Mouse (Mus musculus): ENCODE data around the gene Plekhh2. TPM values are rescaled to one million over a fixed set of nuclear protein-coding genes. Genes with fewer than 3 reads are reported as not detected.

Plekhh2 gene
- polyA plus RNA-seq, 1 experiment from 2014 or later: 1.7 TPM

DNA sequence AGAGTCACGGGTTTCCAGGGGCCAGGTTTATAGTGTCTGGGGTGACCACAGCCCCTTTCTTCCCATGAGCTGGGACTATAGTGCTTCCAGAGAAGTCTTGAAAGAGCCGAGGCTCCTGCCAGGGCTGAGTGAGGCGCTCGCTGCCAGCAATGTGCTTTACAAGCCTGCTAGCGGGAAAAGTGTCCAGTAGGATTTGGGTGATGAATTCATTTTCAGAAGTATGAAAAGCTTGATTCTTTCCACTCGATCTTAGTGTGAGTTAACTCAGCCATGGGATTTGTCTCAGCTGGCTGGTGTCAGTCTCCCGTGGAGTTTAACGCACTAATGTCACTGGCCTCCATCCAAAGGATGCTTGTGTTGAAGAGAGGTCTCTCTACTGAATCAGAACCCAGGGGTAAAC, 124.6 kb downstream of the Plekhh2 start:
- Histone ChIP-seq H3K4me3 (replicated peaks; ENCODE audit: low read length) (no peak overlapping the region), H3K27me3 (replicated peaks; ENCODE audit: control insufficient read depth, insufficient read depth, low read length) (no peaks in the 10 kb centered on the region), H3K4me1 (replicated peaks; ENCODE audit: control insufficient read depth, insufficient read depth, low read length) (no peaks in the 10 kb centered on the region), H3K27ac (ENCODE audit: low read length) (no peak overlapping the region), H3K9ac (replicated peaks; ENCODE audit: low read depth, low read length) (no peak overlapping the region), H3K36me3 (ENCODE audit: control insufficient read depth, insufficient read depth) (no peaks in the 10 kb centered on the region), H3K9me3 (ENCODE audit: control insufficient read depth, low read length) (no peaks in the 10 kb centered on the region), H3K4me2 (ENCODE audit: low read length) (no peak overlapping the region)
- no peak for ATAC-seq
- 48% methylated on average over 8 of the region's 8 CpGs for WGBS

- no peak overlapping the region for H3K4me3 ChIP-seq (replicated peaks; ENCODE audit: low read length)
- no peaks in the 10 kb centered on the region for H3K4me1 ChIP-seq (replicated peaks; ENCODE audit: control insufficient read depth, insufficient read depth, low read length)
- 93% methylated on average over 6 of the region's 6 CpGs for WGBS
- no peak for ATAC-seq
- H3K9ac ChIP-seq (replicated peaks; ENCODE audit: low read depth, low read length): no peak overlapping the region
- no peak overlapping the region for H3K4me2 ChIP-seq (ENCODE audit: low read length)
- no peaks in the 10 kb centered on the region for H3K36me3 ChIP-seq (ENCODE audit: control insufficient read depth, insufficient read depth)
- H3K9me3 ChIP-seq (ENCODE audit: control insufficient read depth, low read length): no peaks in the 10 kb centered on the region
- H3K27me3 ChIP-seq (replicated peaks; ENCODE audit: control insufficient read depth, insufficient read depth, low read length): no peaks in the 10 kb centered on the region
- H3K27ac ChIP-seq (ENCODE audit: low read length): no peak overlapping the region
Observed at GRCm38 (mm10) chr17:84637971-84638370, 126.3 kb downstream of the Plekhh2 start.

- Histone ChIP-seq H3K4me1 (replicated peaks; ENCODE audit: control insufficient read depth, insufficient read depth, low read length) (no peaks in the 10 kb centered on the region), H3K9me3 (ENCODE audit: control insufficient read depth, low read length) (no peaks in the 10 kb centered on the region), H3K9ac (replicated peaks; ENCODE audit: low read depth, low read length) (no peak overlapping the region), H3K4me2 (ENCODE audit: low read length) (no peak overlapping the region), H3K4me3 (replicated peaks; ENCODE audit: low read length) (no peak overlapping the region), H3K36me3 (ENCODE audit: control insufficient read depth, insufficient read depth) (no peaks in the 10 kb centered on the region), H3K27me3 (replicated peaks; ENCODE audit: control insufficient read depth, insufficient read depth, low read length) (no peaks in the 10 kb centered on the region), H3K27ac (ENCODE audit: low read length) (no peak overlapping the region)
- WGBS: 44% methylated on average over 10 of the region's 10 CpGs
- no peak for ATAC-seq
Observed at GRCm38 (mm10) chr17:84639796-84640378, 128.2 kb downstream of the Plekhh2 start.

- 0 out of 2 replicates have a peak, but pooled peaks cover 2% of the 10 kb centered on the region for H3K4me1 ChIP-seq (replicated peaks; ENCODE audit: control insufficient read depth, insufficient read depth, low read length)
- H3K27me3 ChIP-seq (replicated peaks; ENCODE audit: control insufficient read depth, insufficient read depth, low read length): no peaks in the 10 kb centered on the region
- no peaks in the 10 kb centered on the region for H3K9me3 ChIP-seq (ENCODE audit: control insufficient read depth, low read length)
- no peaks in the 10 kb centered on the region for H3K36me3 ChIP-seq (ENCODE audit: control insufficient read depth, insufficient read depth)
- no peak overlapping the region for H3K27ac ChIP-seq (ENCODE audit: low read length)
- H3K4me3 ChIP-seq (replicated peaks; ENCODE audit: low read length): no peak overlapping the region
- H3K9ac ChIP-seq (replicated peaks; ENCODE audit: low read depth, low read length): no peak overlapping the region
- no peak for ATAC-seq
- H3K4me2 ChIP-seq (ENCODE audit: low read length): no peak overlapping the region
- WGBS: 28% methylated on average over 3 of the region's 3 CpGs
Observed at GRCm38 (mm10) chr17:84641893-84642292, 130.2 kb downstream of the Plekhh2 start.

DNA sequence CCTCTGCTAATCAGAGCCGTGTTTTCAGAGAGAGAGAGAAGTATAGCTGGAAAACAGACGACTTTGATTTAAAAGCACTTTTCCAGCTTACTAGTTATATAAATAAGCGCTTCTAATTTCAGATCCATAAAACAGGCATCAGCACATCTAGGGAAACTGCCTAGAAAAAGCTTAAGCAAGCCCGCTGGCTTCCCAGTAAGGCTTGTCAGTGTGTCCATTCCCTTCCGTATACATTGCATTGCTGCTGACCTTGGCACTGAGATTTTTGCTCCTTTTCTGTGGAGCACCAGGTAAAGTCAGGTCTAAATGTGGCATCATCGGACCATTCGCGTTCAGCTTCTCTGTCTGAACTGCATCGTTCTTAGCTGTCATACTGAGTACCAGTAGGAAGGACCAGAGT, 130.6 kb downstream of the Plekhh2 start:
- Histone ChIP-seq H3K4me2 (ENCODE audit: low read length) (no peak overlapping the region), H3K27ac (ENCODE audit: low read length) (no peak overlapping the region), H3K4me1 (replicated peaks; ENCODE audit: control insufficient read depth, insufficient read depth, low read length) (0 out of 2 replicates have a peak, but pooled peaks cover 2% of the 10 kb centered on the region), H3K9me3 (ENCODE audit: control insufficient read depth, low read length) (no peaks in the 10 kb centered on the region), H3K36me3 (ENCODE audit: control insufficient read depth, insufficient read depth) (no peaks in the 10 kb centered on the region), H3K4me3 (replicated peaks; ENCODE audit: low read length) (no peak overlapping the region), H3K9ac (replicated peaks; ENCODE audit: low read depth, low read length) (no peak overlapping the region), H3K27me3 (replicated peaks; ENCODE audit: control insufficient read depth, insufficient read depth, low read length) (no peaks in the 10 kb centered on the region)
- 90% methylated on average over 9 of the region's 9 CpGs for whole genome bisulfite sequencing
- no peak for ATAC-seq

DNA sequence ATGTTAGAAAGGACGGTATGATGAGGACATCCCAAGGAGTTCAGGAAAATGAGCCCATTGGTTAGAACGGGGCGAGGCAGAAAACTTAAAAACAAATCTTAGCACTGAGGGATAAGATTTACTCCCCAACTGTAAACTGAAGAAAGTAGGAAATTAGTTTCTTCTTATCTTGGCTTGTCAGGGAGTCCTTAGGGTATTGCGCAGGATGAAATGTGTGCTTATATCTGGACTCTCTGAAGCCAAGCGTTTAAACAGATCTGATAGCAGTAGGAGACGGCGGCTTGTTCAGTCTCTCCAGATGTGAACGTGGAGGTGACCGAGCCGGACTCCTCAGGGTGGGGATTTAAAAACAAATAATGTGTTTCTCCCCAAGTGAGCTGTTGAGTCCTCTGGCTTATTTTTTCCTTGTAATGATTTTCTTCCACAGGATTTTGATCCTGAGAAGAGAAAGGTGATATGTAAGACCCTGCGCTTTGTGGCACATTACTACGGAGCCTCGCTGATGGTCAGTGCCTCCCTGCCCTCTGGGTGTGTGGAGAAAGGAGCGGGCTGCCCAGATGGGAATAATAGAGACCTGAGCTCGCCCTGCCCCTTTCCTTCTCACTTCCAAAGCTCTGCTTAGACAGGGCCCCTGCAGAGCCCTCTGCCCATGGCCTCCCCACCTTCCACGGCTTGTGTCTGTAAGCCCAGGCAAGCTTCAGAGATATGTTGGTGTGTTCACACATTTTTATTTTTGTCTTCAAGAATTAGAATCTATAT, 132.8 kb downstream of the Plekhh2 start:
- no peak for ATAC-seq
- no peak overlapping the region for H3K4me3 ChIP-seq (replicated peaks; ENCODE audit: low read length)
- no peak overlapping the region for H3K9ac ChIP-seq (replicated peaks; ENCODE audit: low read depth, low read length)
- no peak overlapping the region for H3K4me2 ChIP-seq (ENCODE audit: low read length)
- H3K4me1 ChIP-seq (replicated peaks; ENCODE audit: control insufficient read depth, insufficient read depth, low read length): 0 out of 2 replicates have a peak, but pooled peaks cover 2% of the 10 kb centered on the region
- H3K36me3 ChIP-seq (ENCODE audit: control insufficient read depth, insufficient read depth): no peaks in the 10 kb centered on the region
- no peak overlapping the region for H3K27ac ChIP-seq (ENCODE audit: low read length)
- no peaks in the 10 kb centered on the region for H3K9me3 ChIP-seq (ENCODE audit: control insufficient read depth, low read length)
- no peaks in the 10 kb centered on the region for H3K27me3 ChIP-seq (replicated peaks; ENCODE audit: control insufficient read depth, insufficient read depth, low read length)
- 63% methylated on average over 16 of the region's 16 CpGs for WGBS

- Histone ChIP-seq H3K4me3 (replicated peaks; ENCODE audit: low read length) (no peak overlapping the region), H3K36me3 (ENCODE audit: control insufficient read depth, insufficient read depth) (no peaks in the 10 kb centered on the region), H3K9ac (replicated peaks; ENCODE audit: low read depth, low read length) (no peak overlapping the region), H3K4me1 (replicated peaks; ENCODE audit: control insufficient read depth, insufficient read depth, low read length) (0 out of 2 replicates have a peak, but pooled peaks cover 2% of the 10 kb centered on the region), H3K27ac (ENCODE audit: low read length) (no peak overlapping the region), H3K4me2 (ENCODE audit: low read length) (no peak overlapping the region), H3K27me3 (replicated peaks; ENCODE audit: control insufficient read depth, insufficient read depth, low read length) (no peaks in the 10 kb centered on the region), H3K9me3 (ENCODE audit: control insufficient read depth, low read length) (no peaks in the 10 kb centered on the region)
- WGBS: 30% methylated on average over 9 of the region's 9 CpGs
- no peak for ATAC-seq
Observed at GRCm38 (mm10) chr17:84645119-84645518, 133.4 kb downstream of the Plekhh2 start.

- no peaks in the 10 kb centered on the region for H3K36me3 ChIP-seq (ENCODE audit: control insufficient read depth, insufficient read depth)
- no peak overlapping the region for H3K4me2 ChIP-seq (ENCODE audit: low read length)
- no peak overlapping the region for H3K4me3 ChIP-seq (replicated peaks; ENCODE audit: low read length)
- no peak overlapping the region for H3K27ac ChIP-seq (ENCODE audit: low read length)
- H3K4me1 ChIP-seq (replicated peaks; ENCODE audit: control insufficient read depth, insufficient read depth, low read length): 0 out of 2 replicates have a peak, but pooled peaks cover 2% of the 10 kb centered on the region
- H3K9ac ChIP-seq (replicated peaks; ENCODE audit: low read depth, low read length): no peak overlapping the region
- H3K9me3 ChIP-seq (ENCODE audit: control insufficient read depth, low read length): no peaks in the 10 kb centered on the region
- ATAC-seq: no peak
- WGBS: 24% methylated on average over 3 of the region's 7 CpGs
- H3K27me3 ChIP-seq (replicated peaks; ENCODE audit: control insufficient read depth, insufficient read depth, low read length): no peaks in the 10 kb centered on the region
Observed at GRCm38 (mm10) chr17:84645894-84646293, 134.2 kb downstream of the Plekhh2 start.

DNA sequence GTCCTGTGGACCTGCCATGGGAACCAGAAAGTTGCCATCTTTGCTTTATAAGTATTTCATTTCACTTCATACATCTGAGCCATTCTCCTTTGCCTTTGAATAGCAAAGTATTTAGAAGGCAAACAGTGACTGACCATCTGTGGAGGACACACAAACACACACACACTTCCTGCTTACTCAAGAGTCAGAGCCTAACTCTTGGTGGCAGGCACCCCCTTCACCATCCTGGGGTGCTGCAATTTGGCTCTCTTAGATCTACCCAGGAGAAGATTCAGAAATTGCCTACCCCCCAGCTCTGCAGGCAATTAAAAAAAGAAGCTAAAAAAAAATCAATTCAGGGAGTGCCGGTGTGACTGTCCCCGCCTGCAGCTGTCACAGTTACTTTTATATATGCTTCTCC, 134.8 kb downstream of the Plekhh2 start:
- ATAC-seq: no peak
- Histone ChIP-seq H3K4me3 (replicated peaks; ENCODE audit: low read length) (no peak overlapping the region), H3K36me3 (ENCODE audit: control insufficient read depth, insufficient read depth) (no peaks in the 10 kb centered on the region), H3K27ac (ENCODE audit: low read length) (no peak overlapping the region), H3K4me2 (ENCODE audit: low read length) (no peak overlapping the region), H3K4me1 (replicated peaks; ENCODE audit: control insufficient read depth, insufficient read depth, low read length) (0 out of 2 replicates have a peak, but pooled peaks cover 2% of the 10 kb centered on the region), H3K27me3 (replicated peaks; ENCODE audit: control insufficient read depth, insufficient read depth, low read length) (no peaks in the 10 kb centered on the region), H3K9ac (replicated peaks; ENCODE audit: low read depth, low read length) (no peak overlapping the region), H3K9me3 (ENCODE audit: control insufficient read depth, low read length) (no peaks in the 10 kb centered on the region)
- WGBS: 63% methylated on average over 2 of the region's 2 CpGs

Data from forebrain, embryonic 16.5 days (tissue).